Mouse (Mus musculus): Measurements from ENCODE around the gene Crtc2. TPM values are rescaled to one million over a fixed set of nuclear protein-coding genes. Genes with fewer than 3 reads are reported as not detected.

Gene Crtc2
- total RNA-seq, 2 experiments from 2014 or later: 27.9 to 39.0 TPM

GRCm38 (mm10) chr3:90294064-90294440 lies 40.1 kb downstream of the Crtc2 start:
- DNase-seq (ENCODE audit: extremely low spot score in 1 of 2, low spot score in 1 of 2): no peak

GRCm38 (mm10) chr3:90294651-90295050 lies 40.7 kb downstream of the Crtc2 start:
- DNase-seq (ENCODE audit: extremely low spot score in 1 of 2, low spot score in 1 of 2): no peak

GRCm38 (mm10) chr3:90305801-90306200 lies 51.8 kb downstream of the Crtc2 start:
- DNase-seq (ENCODE audit: extremely low spot score in 1 of 2, low spot score in 1 of 2): no peak

- no peak for DNase-seq (ENCODE audit: extremely low spot score in 1 of 2, low spot score in 1 of 2)
These were observed 55.6 kb downstream of the Crtc2 start for GRCm38 (mm10) chr3:90309589-90309988.

GRCm38 (mm10) chr3:90313367-90313766 lies 59.4 kb downstream of the Crtc2 start:
- DNase-seq (ENCODE audit: extremely low spot score in 1 of 2, low spot score in 1 of 2): no peak

Small RNA genes lying within 50 kb of the gene (microRNA-seq; reads per million reads assigned to microRNA genes)
- 0.37 to 1.4 reads per million in 2 experiments for gene Mir7012

Other genes with a start within 250 kb of the Crtc2 start
- gene 4933434E20Rik, start 202.5 kb upstream of the Crtc2 start, total RNA-seq (2021): 10 to 100 TPM; 88.7 to 91.7 TPM
- 100 to 1,000 TPM; 144 to 181 TPM for gene Ubap2l, start 201.5 kb upstream of the Crtc2 start, total RNA-seq (2021)
- gene Tpm3, start 181.5 kb upstream of the Crtc2 start, total RNA-seq (2021): 100 to 1,000 TPM; 164 to 185 TPM
- under 1 TPM; 0.42 to 0.59 TPM for gene Nup210l, start 150.0 kb upstream of the Crtc2 start, total RNA-seq (2021)
- 100 to 1,000 TPM; 806 to 871 TPM for gene Rps27, start 40.5 kb upstream of the Crtc2 start, total RNA-seq (2021)
- 1 to 10 TPM; 7.5 to 8.9 TPM for gene Rab13, start 40.5 kb upstream of the Crtc2 start, total RNA-seq (2021)
- 10 to 100 TPM; 42.4 to 43.4 TPM for gene Jtb, start 22.6 kb upstream of the Crtc2 start, total RNA-seq (2021)
- gene Creb3l4, start 10.7 kb upstream of the Crtc2 start, total RNA-seq (2021): not detected
- gene Slc39a1, start 6.0 kb upstream of the Crtc2 start, total RNA-seq (2021): 10 to 100 TPM; 49.9 to 51.1 TPM
- 10 to 100 TPM; 31.6 to 34.1 TPM for gene Dennd4b, start 11.0 kb downstream of the Crtc2 start, total RNA-seq (2021)
- gene Gatad2b, start 39.0 kb downstream of the Crtc2 start, total RNA-seq (2021): 100 to 1,000 TPM in 1 of 2 experiments, 10 to 100 TPM in 1; 90.0 to 112 TPM
- 10 to 100 TPM; 13.7 to 17.1 TPM for gene Slc27a3, start 135.8 kb downstream of the Crtc2 start, total RNA-seq (2021)
- gene Ints3, start 179.5 kb downstream of the Crtc2 start, total RNA-seq (2021): 10 to 100 TPM; 69.1 to 70.6 TPM
- 1 to 10 TPM; 4.7 to 5.0 TPM for gene Npr1, start 211.7 kb downstream of the Crtc2 start, total RNA-seq (2021)
- gene Ilf2, start 222.0 kb downstream of the Crtc2 start, total RNA-seq (2021): 10 to 100 TPM; 81.2 to 87.4 TPM
- 10 to 100 TPM; 49.8 to 53.4 TPM for gene Snapin, start 236.9 kb downstream of the Crtc2 start, total RNA-seq (2021)

All from layer of hippocampus, postnatal 25 days (tissue).